Mouse (Mus musculus) forebrain, embryonic 11.5 days (tissue): ENCODE measurements around the gene Cse1l. TPM values are rescaled to one million over a fixed set of nuclear protein-coding genes. Genes with fewer than 3 reads are reported as not detected.

ENCODE experiments used
- ATAC-seq: fragments of 200-750 bp; cut with Nextera tagmentation; replicated peaks from 2 replicates; pipeline ENCODE4 v1.8.0; 2017; ENCODE audit warnings: moderate TSS enrichment; ENCODE audit not compliant: low FRiP score
- DNase-seq: peaks from one replicate; pipeline ENCODE4 v3.0.0-alpha.2; 2017; ENCODE audit warnings: low spot score
- H3K27ac ChIP-seq: fragments of 300-500 bp; sonication (generic); 2 replicates; pipeline ENCODE4 v1.5.1; 2014; ENCODE audit warnings: low read depth, low read length
- H3K27me3 ChIP-seq: fragments of 300-500 bp; sonication (generic); 2 replicates; pipeline ENCODE4 v1.6.1; 2014; ENCODE audit warnings: mild to moderate bottlenecking, low read length, mixed read lengths; ENCODE audit not compliant: control insufficient read depth, insufficient read depth
- H3K36me3 ChIP-seq: fragments of 300-500 bp; sonication (generic); 2 replicates; pipeline ENCODE4 v1.6.1; 2014; ENCODE audit warnings: mild to moderate bottlenecking, low read length, moderate library complexity, mixed read lengths; ENCODE audit not compliant: control insufficient read depth, insufficient read depth
- H3K4me1 ChIP-seq: fragments of 300-500 bp; sonication (generic); replicated peaks from 2 replicates; pipeline ENCODE4 v1.6.1; 2014; ENCODE audit warnings: low read length, mixed read lengths; ENCODE audit not compliant: control insufficient read depth, insufficient read depth
- H3K4me2 ChIP-seq: fragments of 300-500 bp; sonication (generic); 2 replicates; pipeline ENCODE4 v1.6.1; 2014; ENCODE audit warnings: low read depth, mild to moderate bottlenecking, low read length, moderate library complexity, mixed read lengths; ENCODE audit not compliant: severe bottlenecking
- H3K4me3 ChIP-seq: fragments of 300-500 bp; sonication (generic); 2 replicates; pipeline ENCODE4 v1.5.1; 2014; ENCODE audit warnings: low read depth, low read length
- H3K9ac ChIP-seq: fragments of 300-500 bp; sonication (generic); 2 replicates; pipeline ENCODE4 v1.6.1; 2014; ENCODE audit warnings: low read length
- H3K9me3 ChIP-seq: fragments of 300-500 bp; sonication (generic); 2 replicates; pipeline ENCODE4 v1.6.1; 2016; ENCODE audit warnings: low read length, mixed read lengths; ENCODE audit not compliant: control insufficient read depth
- WGBS: fragments of 180-500 bp; shearing (Covaris S2); extraction: QIAGEN DNeasy Blood & Tissue Kit; methylation state at CpG from one replicate; pipeline ENCODE4 v1.1.7; 2014; 5-methylcytosine and 5-hydroxymethylcytosine counted together
- polyA plus RNA-seq: library from polyadenylated mRNA; unstranded; fragments of >200 nt; fragmentation: Nextera tagmentation; extraction: Ambion mirVana; gene quantifications from 2 replicates; pipeline ENCODE4 v1.2.1, GENCODE M21; 2014

Cse1l gene
- polyA plus RNA-seq, 1 experiment from 2014 or later: 240 TPM

DNA sequence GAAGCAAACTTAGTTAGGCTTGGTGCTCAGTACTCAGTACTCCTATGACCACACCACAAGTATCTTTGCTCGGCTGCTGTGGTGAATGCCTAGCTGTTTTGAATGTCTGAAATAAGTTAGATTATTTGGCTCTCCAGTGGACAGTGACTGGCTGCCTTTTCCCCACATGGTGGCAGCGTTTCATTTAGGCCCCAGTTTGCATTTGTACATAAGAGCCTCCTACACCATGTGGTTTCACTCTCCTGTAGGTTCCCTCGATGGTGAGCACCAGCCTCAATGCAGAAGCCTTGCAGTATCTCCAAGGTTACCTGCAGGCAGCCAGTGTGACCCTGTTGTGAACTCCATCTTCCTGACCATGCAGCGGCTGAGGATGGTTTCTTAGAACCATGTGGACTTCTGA lies 39.6 kb downstream of the Cse1l start:
- no peak overlapping the region for H3K27ac ChIP-seq
- WGBS: 82% methylated on average over 4 of the region's 4 CpGs
- DNase-seq: no peak
- no peaks in the 10 kb centered on the region for H3K27me3 ChIP-seq
- no peaks in the 10 kb centered on the region for H3K4me1 ChIP-seq
- H3K9ac ChIP-seq: no peak overlapping the region
- peaks cover 25% of the 10 kb centered on the region for H3K36me3 ChIP-seq
- no peak overlapping the region for H3K4me3 ChIP-seq
- ATAC-seq: no peak
- no peak overlapping the region for H3K4me2 ChIP-seq
- H3K9me3 ChIP-seq: no peaks in the 10 kb centered on the region

- Histone ChIP-seq H3K36me3 (peaks cover 31% of the 10 kb centered on the region), H3K4me3 (no peak overlapping the region), H3K9me3 (no peaks in the 10 kb centered on the region), H3K9ac (no peak overlapping the region), H3K4me1 (no peaks in the 10 kb centered on the region), H3K27ac (no peak overlapping the region), H3K27me3 (no peaks in the 10 kb centered on the region), H3K4me2 (no peak overlapping the region)
- WGBS: 85% methylated on average over 1 of the region's 1 CpGs
- ATAC-seq (no peak), DNase-seq (no peak)
Measured at GRCm38 (mm10) chr2:166948246-166948645, 42.4 kb downstream of the Cse1l start.

DNA sequence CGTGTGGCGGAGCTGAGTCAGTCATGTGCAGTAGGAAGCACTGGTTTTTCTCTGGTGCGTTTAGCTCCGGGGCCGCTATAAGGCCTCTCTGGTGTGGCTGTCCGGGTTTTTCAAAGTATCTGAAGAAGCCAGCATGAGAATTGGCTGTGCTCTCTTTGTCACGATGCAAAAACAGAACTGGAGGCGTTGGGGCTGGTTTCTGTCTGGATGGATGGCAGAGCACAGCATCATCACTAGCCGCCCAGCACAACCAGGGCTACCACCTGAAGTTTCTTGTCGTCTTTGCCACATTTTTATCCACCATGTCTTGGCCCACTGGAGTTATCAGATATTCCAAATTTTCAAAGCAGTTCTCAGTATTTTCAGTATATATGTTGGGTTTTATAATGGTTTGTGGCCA lies 43.1 kb downstream of the Cse1l start:
- 92% methylated on average over 10 of the region's 10 CpGs for WGBS
- no peak overlapping the region for H3K27ac ChIP-seq
- H3K27me3 ChIP-seq: no peaks in the 10 kb centered on the region
- H3K4me2 ChIP-seq: no peak overlapping the region
- peaks cover 31% of the 10 kb centered on the region for H3K36me3 ChIP-seq
- no peaks in the 10 kb centered on the region for H3K4me1 ChIP-seq
- H3K9me3 ChIP-seq: no peaks in the 10 kb centered on the region
- DNase-seq (no peak), ATAC-seq (no peak)
- H3K9ac ChIP-seq: no peak overlapping the region
- no peak overlapping the region for H3K4me3 ChIP-seq

GRCm38 (mm10) chr2:166950853-166951648 lies 45.2 kb downstream of the Cse1l start:
- H3K36me3 ChIP-seq: peaks cover 27% of the 10 kb centered on the region
- H3K9ac ChIP-seq: no peak overlapping the region
- no peak for ATAC-seq
- no peak overlapping the region for H3K27ac ChIP-seq
- DNase-seq: no peak
- H3K4me3 ChIP-seq: no peak overlapping the region
- 87% methylated on average over 14 of the region's 14 CpGs for WGBS
- H3K4me2 ChIP-seq: no peak overlapping the region
- H3K27me3 ChIP-seq: no peaks in the 10 kb centered on the region
- no peaks in the 10 kb centered on the region for H3K4me1 ChIP-seq
- H3K9me3 ChIP-seq: no peaks in the 10 kb centered on the region

DNA sequence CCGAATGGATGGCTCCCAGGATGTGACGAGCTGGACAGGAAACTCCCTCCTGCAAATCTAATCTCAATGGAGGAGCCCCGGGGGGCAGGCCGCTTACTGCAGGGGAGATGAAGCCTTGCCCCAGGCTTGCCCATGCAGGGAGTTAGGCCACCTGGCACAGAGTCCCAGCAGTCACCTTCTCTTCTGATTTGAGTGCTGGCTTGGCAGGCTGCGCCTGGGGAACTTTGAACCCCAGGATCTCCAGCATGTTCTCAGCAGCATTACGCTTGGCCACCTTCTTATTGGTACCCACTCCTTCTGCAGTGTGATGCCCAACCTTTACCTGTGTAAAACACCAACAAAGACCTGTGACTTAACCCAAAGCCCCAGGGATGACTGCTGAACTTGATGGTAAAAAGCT lies 46.3 kb downstream of the Cse1l start:
- peaks cover 27% of the 10 kb centered on the region for H3K36me3 ChIP-seq
- no peak overlapping the region for H3K4me2 ChIP-seq
- H3K4me1 ChIP-seq: no peaks in the 10 kb centered on the region
- H3K9ac ChIP-seq: no peak overlapping the region
- no peak for ATAC-seq
- WGBS: 85% methylated on average over 6 of the region's 6 CpGs
- DNase-seq: no peak
- H3K27ac ChIP-seq: no peak overlapping the region
- H3K27me3 ChIP-seq: no peaks in the 10 kb centered on the region
- H3K4me3 ChIP-seq: no peak overlapping the region
- H3K9me3 ChIP-seq: no peaks in the 10 kb centered on the region

DNA sequence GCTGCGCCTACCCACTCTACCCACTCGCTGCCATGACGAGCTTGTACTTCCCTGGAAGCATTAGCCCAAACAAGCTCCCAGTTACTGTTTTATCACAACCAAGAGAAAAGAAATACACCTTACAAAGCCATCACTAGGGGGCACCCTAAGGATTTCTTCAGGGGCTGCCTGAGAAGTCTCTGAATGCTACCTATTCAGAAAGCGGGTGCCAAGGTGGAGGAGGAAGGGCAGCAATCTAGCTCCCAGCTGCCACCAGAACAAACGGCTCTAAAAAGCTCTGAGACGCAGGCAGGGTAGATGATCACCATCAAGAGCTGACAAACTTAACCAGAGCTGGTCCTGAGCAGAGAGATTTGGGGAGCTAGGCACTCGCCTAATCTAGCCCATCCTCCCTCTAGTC lies 51.0 kb downstream of the Cse1l start:
- ATAC-seq (no peak), DNase-seq (no peak)
- Histone ChIP-seq H3K4me3 (no peak overlapping the region), H3K27ac (no peak overlapping the region), H3K27me3 (no peaks in the 10 kb centered on the region), H3K9me3 (no peaks in the 10 kb centered on the region), H3K4me1 (no peaks in the 10 kb centered on the region), H3K4me2 (no peak overlapping the region), H3K36me3 (peaks cover 9% of the 10 kb centered on the region), H3K9ac (no peak overlapping the region)
- WGBS: 68% methylated on average over 7 of the region's 7 CpGs

- no peaks in the 10 kb centered on the region for H3K9me3 ChIP-seq
- ATAC-seq: no peak
- H3K4me3 ChIP-seq: no peak overlapping the region
- H3K4me2 ChIP-seq: no peak overlapping the region
- H3K27me3 ChIP-seq: no peaks in the 10 kb centered on the region
- no peaks in the 10 kb centered on the region for H3K4me1 ChIP-seq
- no peak overlapping the region for H3K27ac ChIP-seq
- no peak overlapping the region for H3K9ac ChIP-seq
- WGBS: 84% methylated on average over 8 of the region's 8 CpGs
- H3K36me3 ChIP-seq: no peaks in the 10 kb centered on the region; the same call in 1 of the 2 replicates
- DNase-seq: no peak
Measured at GRCm38 (mm10) chr2:166960648-166961330, 54.9 kb downstream of the Cse1l start.

DNA sequence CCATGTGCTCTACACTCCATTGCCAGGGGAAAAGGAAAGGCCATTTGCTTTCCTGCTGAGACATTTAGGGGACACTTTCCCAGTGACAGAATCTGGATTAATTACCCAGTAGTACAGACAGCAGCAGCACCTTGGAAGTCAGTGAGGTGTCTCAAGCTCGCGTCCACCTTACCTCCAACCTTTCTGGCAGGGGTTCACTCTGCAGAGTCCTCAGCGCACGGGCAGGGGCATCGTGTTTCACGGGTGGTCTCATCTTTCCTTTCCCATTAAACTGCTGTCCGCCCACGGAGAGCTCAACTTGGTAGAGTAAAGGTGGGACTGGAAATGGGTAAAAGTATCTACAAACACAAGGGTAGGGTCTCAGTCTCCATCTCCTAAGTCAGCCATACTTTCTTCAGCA lies 57.4 kb downstream of the Cse1l start:
- H3K36me3 ChIP-seq: no peaks in the 10 kb centered on the region; the same call in 1 of the 2 replicates
- DNase-seq (no peak), ATAC-seq (no peak)
- H3K27ac ChIP-seq: no peak overlapping the region
- H3K9me3 ChIP-seq: no peaks in the 10 kb centered on the region
- H3K27me3 ChIP-seq: no peaks in the 10 kb centered on the region
- H3K4me3 ChIP-seq: no peak overlapping the region
- no peak overlapping the region for H3K9ac ChIP-seq
- H3K4me2 ChIP-seq: no peak overlapping the region
- H3K4me1 ChIP-seq: no peaks in the 10 kb centered on the region
- 92% methylated on average over 8 of the region's 8 CpGs for WGBS
